Mouse (Mus musculus): ENCODE data around the gene Kcnj12. TPM values are rescaled to one million over a fixed set of nuclear protein-coding genes. Genes with fewer than 3 reads are reported as not detected.

The Kcnj12 gene
- polyA plus RNA-seq, 1 experiment from 2014 or later, result 0.67 TPM

DNA sequence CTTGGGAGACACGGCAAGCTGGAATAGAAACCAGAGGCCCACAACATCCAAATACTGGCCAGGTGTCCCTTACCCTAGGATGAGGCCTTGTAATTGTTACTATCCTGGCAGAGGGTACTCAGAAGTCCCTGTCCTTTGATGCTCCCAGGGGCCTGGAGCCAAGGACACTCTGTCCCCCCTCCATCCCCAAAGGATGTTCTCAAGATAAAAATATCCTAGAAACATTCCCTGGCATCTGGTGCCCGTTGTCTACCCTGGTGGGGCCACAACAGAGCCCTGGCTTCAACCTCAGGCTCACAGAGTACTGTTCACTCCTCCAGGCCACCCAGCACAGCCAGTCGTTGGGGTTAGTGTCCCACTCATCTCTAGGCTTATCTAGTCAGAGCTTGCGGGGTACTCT lies 38.3 kb downstream of the Kcnj12 start:
- Histone ChIP-seq H3K36me3 (ENCODE audit: control insufficient read depth, insufficient read depth, low read length) (no peaks in the 10 kb centered on the region), H3K4me2 (ENCODE audit: low read depth, low read length) (no peak overlapping the region), H3K27ac (ENCODE audit: low read length) (no peak overlapping the region), H3K27me3 (ENCODE audit: control insufficient read depth, insufficient read depth, low read depth, low read length) (no peaks in the 10 kb centered on the region), H3K9me3 (ENCODE audit: control insufficient read depth, low read length) (no peaks in the 10 kb centered on the region), H3K4me1 (replicated peaks; ENCODE audit: control insufficient read depth, insufficient read depth, low read length) (no peaks in the 10 kb centered on the region; the same call in 1 of the 2 replicates), H3K4me3 (ENCODE audit: low read length) (no peak overlapping the region), H3K9ac (ENCODE audit: low read length) (no peak overlapping the region)
- no peak for ATAC-seq (ENCODE audit: low read depth)
- 79% methylated on average over 4 of the region's 4 CpGs for WGBS

DNA sequence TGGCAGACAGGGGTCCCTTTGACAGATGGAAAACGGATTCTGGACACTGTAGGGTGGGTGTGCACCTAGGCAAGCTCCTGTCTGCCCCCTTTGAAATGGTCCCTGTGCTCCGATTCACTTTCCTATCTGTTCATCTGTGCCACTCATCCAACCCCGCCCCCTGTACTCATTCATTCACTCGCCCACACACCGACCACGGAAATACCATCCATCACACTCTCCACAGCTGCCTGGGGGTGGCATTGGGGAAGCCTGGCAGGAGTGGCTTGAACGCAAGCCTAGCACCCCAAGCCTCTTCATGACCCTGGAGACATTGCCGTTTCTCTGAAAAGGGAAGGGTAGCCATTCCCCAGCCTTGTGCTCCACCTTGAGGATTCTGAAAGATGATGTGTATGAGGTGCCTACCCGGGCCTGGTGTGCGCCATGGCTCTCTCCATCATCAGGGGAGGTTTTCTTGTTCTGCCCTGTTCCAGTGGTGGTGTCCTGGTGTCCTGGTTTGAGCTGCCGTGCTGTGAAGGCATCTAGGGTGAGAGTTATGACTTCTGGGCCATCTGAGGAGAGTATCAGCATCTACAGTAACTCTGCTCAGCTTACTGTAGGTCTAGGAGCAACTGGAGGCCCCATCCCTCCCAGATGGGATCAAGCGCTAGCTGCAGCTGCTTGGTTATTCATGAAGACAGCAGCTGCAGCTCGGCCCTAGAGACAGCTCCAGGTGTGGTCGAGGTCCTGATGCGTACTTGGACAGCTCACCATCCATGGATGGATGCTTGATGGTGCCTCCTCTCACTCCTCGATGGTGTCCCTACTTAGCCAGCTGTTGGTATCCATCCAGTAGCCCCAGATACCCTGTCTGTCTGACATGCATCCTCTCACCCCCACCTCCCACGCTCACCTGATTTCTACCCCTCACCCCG lies 40.4 kb downstream of the Kcnj12 start:
- H3K27ac ChIP-seq (ENCODE audit: low read length), result no peak overlapping the region
- H3K4me1 ChIP-seq (replicated peaks; ENCODE audit: control insufficient read depth, insufficient read depth, low read length), result no peaks in the 10 kb centered on the region; the same call in 1 of the 2 replicates
- H3K4me2 ChIP-seq (ENCODE audit: low read depth, low read length), result no peak overlapping the region
- WGBS, result 70% methylated on average over 18 of the region's 18 CpGs
- H3K9ac ChIP-seq (ENCODE audit: low read length), result no peak overlapping the region
- no peaks in the 10 kb centered on the region for H3K36me3 ChIP-seq (ENCODE audit: control insufficient read depth, insufficient read depth, low read length)
- no peaks in the 10 kb centered on the region for H3K9me3 ChIP-seq (ENCODE audit: control insufficient read depth, low read length)
- H3K4me3 ChIP-seq (ENCODE audit: low read length), result no peak overlapping the region
- H3K27me3 ChIP-seq (ENCODE audit: control insufficient read depth, insufficient read depth, low read depth, low read length), result no peaks in the 10 kb centered on the region
- no peak for ATAC-seq (ENCODE audit: low read depth)

DNA sequence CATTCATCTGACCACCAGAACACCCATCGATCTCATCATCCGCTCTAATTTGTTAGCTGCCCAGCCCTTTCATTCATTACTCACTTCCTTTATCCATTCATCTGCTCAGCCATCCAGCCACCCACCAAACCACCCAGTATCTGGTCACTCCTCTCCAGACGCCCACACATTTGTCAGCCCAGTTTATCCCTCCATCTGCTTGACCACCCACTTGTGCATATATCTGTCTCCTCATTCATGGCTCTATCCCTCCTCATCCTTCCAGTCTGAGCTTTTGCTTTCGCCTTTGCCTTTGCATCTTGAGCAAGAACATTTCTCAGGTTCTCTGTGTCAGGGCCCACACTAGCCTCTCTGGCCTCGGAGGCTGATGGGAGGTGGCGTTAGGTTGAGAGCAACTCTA lies 41.1 kb downstream of the Kcnj12 start:
- Histone ChIP-seq H3K4me1 (replicated peaks; ENCODE audit: control insufficient read depth, insufficient read depth, low read length) (no peaks in the 10 kb centered on the region; the same call in 1 of the 2 replicates), H3K36me3 (ENCODE audit: control insufficient read depth, insufficient read depth, low read length) (no peaks in the 10 kb centered on the region), H3K4me3 (ENCODE audit: low read length) (no peak overlapping the region), H3K27me3 (ENCODE audit: control insufficient read depth, insufficient read depth, low read depth, low read length) (no peaks in the 10 kb centered on the region), H3K9me3 (ENCODE audit: control insufficient read depth, low read length) (no peaks in the 10 kb centered on the region), H3K9ac (ENCODE audit: low read length) (no peak overlapping the region), H3K4me2 (ENCODE audit: low read depth, low read length) (no peak overlapping the region), H3K27ac (ENCODE audit: low read length) (no peak overlapping the region)
- WGBS, result 79% methylated on average over 6 of the region's 6 CpGs
- no peak for ATAC-seq (ENCODE audit: low read depth)

DNA sequence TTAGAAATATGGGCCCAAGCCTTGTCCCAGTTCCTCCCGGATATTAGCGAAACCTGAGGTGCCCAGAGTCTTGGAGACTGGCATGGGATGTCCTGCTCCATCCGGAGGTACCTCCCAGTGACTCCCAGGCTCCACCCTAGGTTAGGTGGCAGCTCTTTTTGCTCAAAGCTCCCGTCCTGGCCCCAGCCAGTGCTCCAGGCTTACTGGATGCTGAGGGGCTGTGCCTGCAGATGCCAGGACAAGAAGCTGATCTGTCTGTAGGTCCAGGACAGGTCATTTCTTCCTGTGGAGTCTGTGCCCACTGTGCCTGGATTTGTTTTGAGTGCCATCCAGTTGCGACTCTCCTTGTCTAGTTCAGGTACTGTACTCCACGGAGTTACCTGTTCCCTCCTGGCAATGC lies 43.3 kb downstream of the Kcnj12 start:
- Histone ChIP-seq H3K9ac (ENCODE audit: low read length) (no peak overlapping the region), H3K9me3 (ENCODE audit: control insufficient read depth, low read length) (no peaks in the 10 kb centered on the region), H3K27me3 (ENCODE audit: control insufficient read depth, insufficient read depth, low read depth, low read length) (no peaks in the 10 kb centered on the region), H3K36me3 (ENCODE audit: control insufficient read depth, insufficient read depth, low read length) (no peaks in the 10 kb centered on the region), H3K4me1 (replicated peaks; ENCODE audit: control insufficient read depth, insufficient read depth, low read length) (no peaks in the 10 kb centered on the region), H3K4me3 (ENCODE audit: low read length) (no peak overlapping the region), H3K27ac (ENCODE audit: low read length) (no peak overlapping the region), H3K4me2 (ENCODE audit: low read depth, low read length) (no peak overlapping the region)
- no peak for ATAC-seq (ENCODE audit: low read depth)
- WGBS, result 79% methylated on average over 6 of the region's 6 CpGs

DNA sequence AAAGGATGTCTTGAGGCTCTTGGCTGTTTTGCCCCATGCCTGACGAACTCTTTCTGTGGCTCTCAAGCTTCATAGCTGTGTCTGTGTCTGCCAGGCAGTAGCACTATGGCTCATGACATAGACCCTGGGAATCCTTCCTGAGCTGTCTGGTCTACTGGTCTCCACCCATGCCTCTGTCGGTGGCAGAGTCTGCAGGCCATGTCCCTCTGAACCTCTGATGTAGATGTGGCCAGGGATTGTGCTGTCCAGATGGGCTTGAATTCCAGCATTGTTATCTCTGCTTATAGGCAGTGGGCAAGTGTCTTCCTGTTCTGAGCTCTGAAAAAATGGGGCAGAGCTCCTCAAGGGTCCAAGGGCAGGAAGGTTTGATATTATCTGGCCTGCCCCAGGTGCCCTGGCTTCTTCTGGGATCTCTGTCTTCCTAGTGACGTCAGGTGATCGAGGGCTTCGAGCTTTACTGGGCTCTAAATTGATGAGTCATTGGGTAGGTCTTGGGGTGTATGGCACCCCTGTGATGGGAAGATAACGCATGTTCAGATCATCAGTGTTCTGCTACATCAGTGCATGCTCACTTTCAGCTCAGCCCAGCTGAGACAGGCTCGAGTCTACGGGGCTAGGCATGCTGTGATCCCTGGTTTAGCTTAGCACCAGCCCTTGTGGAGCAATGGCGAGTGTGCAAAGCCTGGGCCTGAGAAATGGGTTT lies 44.9 kb downstream of the Kcnj12 start:
- H3K9ac ChIP-seq (ENCODE audit: low read length), result no peak overlapping the region
- H3K4me2 ChIP-seq (ENCODE audit: low read depth, low read length), result no peak overlapping the region
- H3K36me3 ChIP-seq (ENCODE audit: control insufficient read depth, insufficient read depth, low read length), result no peaks in the 10 kb centered on the region
- H3K27ac ChIP-seq (ENCODE audit: low read length), result no peak overlapping the region
- H3K4me3 ChIP-seq (ENCODE audit: low read length), result no peak overlapping the region
- 78% methylated on average over 9 of the region's 9 CpGs for WGBS
- no peaks in the 10 kb centered on the region for H3K9me3 ChIP-seq (ENCODE audit: control insufficient read depth, low read length)
- ATAC-seq (ENCODE audit: low read depth), result no peak
- no peaks in the 10 kb centered on the region for H3K4me1 ChIP-seq (replicated peaks; ENCODE audit: control insufficient read depth, insufficient read depth, low read length)
- no peaks in the 10 kb centered on the region for H3K27me3 ChIP-seq (ENCODE audit: control insufficient read depth, insufficient read depth, low read depth, low read length)

DNA sequence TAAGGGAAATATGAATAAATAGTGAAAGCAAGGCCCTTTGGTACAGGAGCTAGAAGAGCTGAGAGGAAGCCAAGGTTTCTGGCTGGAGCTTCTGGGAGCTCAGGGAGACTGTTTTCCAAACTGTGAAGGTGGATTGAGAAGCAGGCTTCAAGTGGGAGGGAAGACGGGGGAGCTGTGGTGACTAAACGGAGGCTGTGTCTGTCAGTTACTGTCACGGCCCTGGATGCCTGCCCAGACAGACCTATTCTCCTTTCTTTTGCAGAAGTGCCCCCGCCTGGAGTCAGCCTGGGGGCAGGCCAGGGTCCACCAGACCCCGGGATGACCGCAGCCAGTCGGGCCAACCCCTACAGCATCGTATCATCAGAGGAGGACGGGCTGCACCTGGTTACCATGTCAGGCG lies 46.5 kb downstream of the Kcnj12 start:
- 71% methylated on average over 10 of the region's 10 CpGs for WGBS
- Histone ChIP-seq H3K27ac (ENCODE audit: low read length) (no peak overlapping the region), H3K9ac (ENCODE audit: low read length) (no peak overlapping the region), H3K4me2 (ENCODE audit: low read depth, low read length) (no peak overlapping the region), H3K9me3 (ENCODE audit: control insufficient read depth, low read length) (no peaks in the 10 kb centered on the region), H3K4me3 (ENCODE audit: low read length) (no peak overlapping the region), H3K4me1 (replicated peaks; ENCODE audit: control insufficient read depth, insufficient read depth, low read length) (no peaks in the 10 kb centered on the region), H3K36me3 (ENCODE audit: control insufficient read depth, insufficient read depth, low read length) (no peaks in the 10 kb centered on the region), H3K27me3 (ENCODE audit: control insufficient read depth, insufficient read depth, low read depth, low read length) (no peaks in the 10 kb centered on the region)
- no peak for ATAC-seq (ENCODE audit: low read depth)

DNA sequence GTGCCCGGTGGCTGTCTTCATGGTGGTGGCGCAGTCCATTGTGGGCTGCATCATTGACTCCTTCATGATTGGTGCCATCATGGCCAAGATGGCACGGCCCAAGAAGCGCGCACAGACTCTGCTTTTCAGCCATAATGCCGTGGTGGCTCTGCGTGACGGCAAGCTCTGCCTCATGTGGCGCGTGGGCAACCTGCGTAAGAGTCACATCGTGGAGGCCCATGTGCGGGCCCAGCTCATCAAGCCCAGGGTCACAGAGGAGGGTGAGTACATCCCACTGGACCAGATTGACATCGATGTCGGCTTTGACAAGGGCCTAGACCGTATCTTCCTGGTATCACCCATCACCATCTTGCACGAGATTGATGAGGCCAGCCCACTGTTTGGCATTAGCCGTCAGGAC lies 47.3 kb downstream of the Kcnj12 start:
- WGBS, result 94% methylated on average over 18 of the region's 18 CpGs
- ATAC-seq (ENCODE audit: low read depth), result no peak

DNA sequence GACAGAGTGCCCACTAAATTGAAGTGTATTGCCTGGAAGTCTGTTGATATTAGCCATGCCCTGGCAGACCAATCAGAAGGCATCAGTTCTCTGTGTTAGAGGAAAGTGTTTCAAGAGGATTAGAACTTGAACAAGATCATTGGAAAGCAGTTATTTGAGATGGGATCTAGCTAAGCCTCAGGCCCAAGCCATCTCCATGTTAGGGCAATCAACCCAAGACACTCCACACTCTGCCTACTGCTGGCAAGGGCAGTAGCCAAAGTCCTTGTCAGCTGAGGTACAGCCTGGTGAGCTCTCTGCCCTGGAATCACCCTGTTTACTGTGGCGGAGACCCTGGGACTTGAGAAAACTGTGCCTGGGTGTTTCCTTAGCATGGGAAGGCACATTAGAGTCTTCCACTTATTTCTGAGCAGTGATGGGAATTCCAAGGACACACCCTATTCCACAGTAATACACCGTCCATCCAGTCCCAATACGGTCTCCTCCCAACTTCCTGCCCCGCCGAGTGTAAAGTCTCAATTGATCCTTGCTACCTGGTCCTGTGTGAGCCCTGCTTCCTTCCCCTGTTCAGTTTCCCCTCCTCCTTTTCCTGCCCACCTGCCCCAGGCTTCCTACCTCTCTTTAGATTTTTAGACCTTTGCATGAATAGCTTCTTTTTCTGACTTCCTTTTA lies 52.4 kb downstream of the Kcnj12 start:
- H3K27ac ChIP-seq (ENCODE audit: low read length), result no peak overlapping the region
- no peak for ATAC-seq (ENCODE audit: low read depth)
- H3K4me3 ChIP-seq (ENCODE audit: low read length), result no peak overlapping the region
- WGBS, result 64% methylated on average over 5 of the region's 5 CpGs
- no peaks in the 10 kb centered on the region for H3K36me3 ChIP-seq (ENCODE audit: control insufficient read depth, insufficient read depth, low read length)
- no peak overlapping the region for H3K4me2 ChIP-seq (ENCODE audit: low read depth, low read length)
- H3K9me3 ChIP-seq (ENCODE audit: control insufficient read depth, low read length), result no peaks in the 10 kb centered on the region
- no peaks in the 10 kb centered on the region for H3K27me3 ChIP-seq (ENCODE audit: control insufficient read depth, insufficient read depth, low read depth, low read length)
- no peak overlapping the region for H3K9ac ChIP-seq (ENCODE audit: low read length)
- no peaks in the 10 kb centered on the region for H3K4me1 ChIP-seq (replicated peaks; ENCODE audit: control insufficient read depth, insufficient read depth, low read length)

More for the DNA sequence above, 47.3 kb downstream of the Kcnj12 start:
- Histone ChIP-seq H3K4me2 (ENCODE audit: low read depth, low read length) (no peak overlapping the region), H3K4me1 (replicated peaks; ENCODE audit: control insufficient read depth, insufficient read depth, low read length) (no peaks in the 10 kb centered on the region), H3K9me3 (ENCODE audit: control insufficient read depth, low read length) (no peaks in the 10 kb centered on the region), H3K4me3 (ENCODE audit: low read length) (no peak overlapping the region), H3K27ac (ENCODE audit: low read length) (no peak overlapping the region), H3K9ac (ENCODE audit: low read length) (no peak overlapping the region), H3K36me3 (ENCODE audit: control insufficient read depth, insufficient read depth, low read length) (no peaks in the 10 kb centered on the region), H3K27me3 (ENCODE audit: control insufficient read depth, insufficient read depth, low read depth, low read length) (no peaks in the 10 kb centered on the region)
